Mouse (Mus musculus): Measurements from ENCODE around the gene Psmd6. TPM values are rescaled to one million over a fixed set of nuclear protein-coding genes. Genes with fewer than 3 reads are reported as not detected.
A peak's percentile ranks its signal among the peaks of the same experiment; 100 is the strongest.

Psmd6 gene
- total and polyA plus RNA-seq, 3 experiments = 129 to 307 (median 244) TPM

DNA sequence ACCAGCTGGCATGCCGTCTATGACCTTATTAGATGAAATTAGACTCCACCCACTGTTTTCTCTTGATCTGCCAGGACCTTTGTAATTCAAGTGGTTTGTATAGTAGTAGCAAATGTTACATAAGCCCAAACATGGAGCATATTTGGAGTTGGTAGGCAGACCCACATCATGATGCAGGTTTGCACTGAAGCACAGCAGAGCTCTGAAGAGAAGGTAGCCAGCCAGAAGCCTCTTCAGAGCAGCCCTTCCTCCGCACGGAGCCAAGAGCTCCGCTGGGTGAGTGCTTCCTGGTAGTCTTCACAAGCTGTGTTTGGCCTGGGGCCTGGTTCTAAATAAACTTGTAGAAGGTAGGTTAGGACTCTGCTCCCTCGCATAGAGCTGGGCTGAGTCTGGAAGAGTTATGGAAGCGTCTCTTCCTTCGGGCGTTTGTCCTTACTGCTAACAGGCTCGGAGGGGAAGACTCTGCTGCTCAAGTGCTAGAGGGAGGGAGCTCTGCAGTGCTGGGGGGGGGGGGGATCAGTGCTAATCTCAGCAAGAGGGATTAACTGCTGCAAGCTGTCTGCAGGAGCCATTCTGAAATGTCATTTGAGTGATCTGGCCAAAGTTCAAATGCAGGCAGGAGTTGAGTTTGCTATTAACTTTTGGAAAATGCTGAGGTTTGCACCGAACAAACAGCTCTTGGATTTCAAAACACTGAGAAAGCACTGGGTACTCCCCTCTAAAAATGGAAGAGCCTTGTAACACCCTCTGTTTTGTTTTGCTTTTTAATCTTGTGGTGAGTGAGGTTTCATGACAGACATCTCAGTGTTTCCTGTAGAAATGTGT lies 52.9 kb downstream of the Psmd6 start:
- peaks cover 10 to 57% of the 10 kb centered on the region in 2 experiments; a peak in 3 of 4 replicates for H3K4me1 ChIP-seq (ENCODE audit: control insufficient read depth in 1 of 2, insufficient read depth in 2 of 2)

DNA sequence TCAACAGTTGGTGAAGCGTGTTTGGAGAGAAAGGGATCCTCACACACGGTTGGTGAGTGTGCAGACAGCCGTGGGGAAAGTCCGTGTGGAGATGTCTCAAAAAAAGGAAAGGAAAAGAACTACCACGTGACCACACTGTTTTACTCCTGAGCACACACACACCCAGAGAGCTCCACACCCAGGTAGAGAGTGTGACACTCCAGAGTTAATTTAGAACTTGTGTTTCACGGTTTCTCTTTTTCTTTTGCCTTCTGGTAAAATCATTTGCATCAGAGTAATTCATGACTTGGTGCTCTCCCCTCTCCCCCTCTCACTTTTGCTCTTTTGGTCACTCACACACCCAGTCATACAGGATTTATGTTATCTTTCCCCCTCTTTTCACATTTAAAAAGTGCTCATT lies 54.5 kb downstream of the Psmd6 start:
- peak; percentile 48 for DNase-seq (ENCODE audit: extremely low read depth)
- H3K4me2 ChIP-seq (ENCODE audit: insufficient read depth, low read depth, poor library complexity, severe bottlenecking) = peak overlapping the region; percentile 16
- H3K9me3 ChIP-seq (replicated peaks; ENCODE audit: low read length) = no peaks in the 10 kb centered on the region
- peaks cover 0 to 10% of the 10 kb centered on the region in 2 experiments for H3K36me3 ChIP-seq (replicated peaks in 1 of 2; ENCODE audit: control insufficient read depth in 1 of 2, insufficient read depth in 1 of 2, low read length in 1 of 2)
- H3K4me3 ChIP-seq (replicated peaks in 1 of 3; ENCODE audit: low read depth in 2 of 3, low read length in 2 of 3, poor library complexity in 1 of 3) = peak overlapping the region in 1 of 3 experiments; percentile 34
- in situ Hi-C loops (cut with MboI; ENCODE audit: low pct_ligation_motif_present, low pct_unique_long_range_greater_than_20kb, low sequenced_read_pairs) = no loop called here
- peaks cover 10 to 61% of the 10 kb centered on the region in 2 experiments; a peak in 3 of 4 replicates for H3K4me1 ChIP-seq (ENCODE audit: control insufficient read depth in 1 of 2, insufficient read depth in 2 of 2)
- TF ChIP-seq NRF1 (IDR thresholded peaks at IDR 0.05; ENCODE audit: low read depth, low read length) = no peak
- peak; percentile 75 for TF ChIP-seq USF1 (IDR thresholded peaks at IDR 0.05; ENCODE audit: low read depth, low read length)
- 0 out of 2 replicates have a peak, but pooled peaks have one; percentile 19 for TF ChIP-seq MAZ (IDR thresholded peaks at IDR 0.05; ENCODE audit: low read depth, low read length)
- no peak for TF ChIP-seq PAX5 (IDR thresholded peaks at IDR 0.05; ENCODE audit: low read length)
- peak; percentile 73 for TF ChIP-seq USF2 (conservative IDR thresholded peaks at IDR 0.05; ENCODE audit: low read depth, low read length)
- peak; percentile 82 for TF ChIP-seq MAX (IDR thresholded peaks at IDR 0.05; ENCODE audit: low read length)
- peak; percentile 51 for TF ChIP-seq ETS1 (conservative IDR thresholded peaks at IDR 0.05; ENCODE audit: low read depth, low read length)
- no peak for TF ChIP-seq ELF1 (IDR thresholded peaks at IDR 0.05; ENCODE audit: low read depth, low read length)
- no peak for TF ChIP-seq CTCF (conservative IDR thresholded peaks at IDR 0.05 in 1 of 2, IDR thresholded peaks at IDR 0.05 in 1 of 2; ENCODE audit: low read depth in 2 of 2, low read length in 2 of 2)
- peak; percentile 82; the same call in 1 of the 2 replicates for TF ChIP-seq MEF2A (IDR thresholded peaks at IDR 0.05; ENCODE audit: borderline replicate concordance, low read depth, low read length)
- TF ChIP-seq EP300 (IDR thresholded peaks at IDR 0.05; ENCODE audit: low read length) = peak; percentile 56
- peak; percentile 77 for TF ChIP-seq BHLHE40 (IDR thresholded peaks at IDR 0.05; ENCODE audit: low read depth, low read length)
- TF ChIP-seq TCF12 (IDR thresholded peaks at IDR 0.05; ENCODE audit: low read depth, low read length) = peak; percentile 20; the same call in 1 of the 2 replicates
- TF ChIP-seq IRF4 (IDR thresholded peaks at IDR 0.05; ENCODE audit: low read depth, low read length) = peak; percentile 50; the same call in 1 of the 2 replicates
- no peaks in the 10 kb centered on the region for H3K27me3 ChIP-seq (replicated peaks)
- no peaks in the 10 kb centered on the region for H3K79me2 ChIP-seq (replicated peaks; ENCODE audit: control insufficient read depth, extremely low read depth, insufficient read depth, poor library complexity, severe bottlenecking)
- dilution Hi-C loops (cut with MboI; ENCODE audit: extremely low pct_ligation_motif_present, extremely low pct_unique_long_range_greater_than_20kb, low sequenced_read_pairs) = no loop called here
- peak overlapping the region; percentile 33; the same call in 1 of the 2 replicates for H3K27ac ChIP-seq (ENCODE audit: insufficient read depth, low read depth)
- no peak overlapping the region for H3K9ac ChIP-seq (ENCODE audit: insufficient read depth, low read depth)

More for the DNA sequence above, 52.9 kb downstream of the Psmd6 start:
- peak overlapping the region; percentile 54 for H3K9ac ChIP-seq (ENCODE audit: insufficient read depth, low read depth)
- H3K36me3 ChIP-seq (replicated peaks in 1 of 2; ENCODE audit: control insufficient read depth in 1 of 2, insufficient read depth in 1 of 2, low read length in 1 of 2) = peaks cover 0 to 20% of the 10 kb centered on the region in 2 experiments
- peak overlapping the region; percentile 87 for H3K4me2 ChIP-seq (ENCODE audit: insufficient read depth, low read depth, poor library complexity, severe bottlenecking)
- TF ChIP-seq TBP (conservative IDR thresholded peaks at IDR 0.05; ENCODE audit: low read depth, low read length) = peak; percentile 15; the same call in 1 of the 2 replicates
- no peak for TF ChIP-seq ZKSCAN1 (IDR thresholded peaks at IDR 0.05; ENCODE audit: borderline replicate concordance, low read depth, low read length)
- no peak for TF ChIP-seq ZNF384 (IDR thresholded peaks at IDR 0.05; ENCODE audit: low read depth, low read length)
- TF ChIP-seq BHLHE40 (IDR thresholded peaks at IDR 0.05; ENCODE audit: low read depth, low read length) = no peak; the same call in 1 of the 2 replicates
- peak; percentile 30; the same call in 1 of the 2 replicates for TF ChIP-seq TCF12 (IDR thresholded peaks at IDR 0.05; ENCODE audit: low read depth, low read length)
- TF ChIP-seq POLR2A (IDR thresholded peaks at IDR 0.05; ENCODE audit: low read depth, low read length) = peak; percentile 43; the same call in 1 of the 2 replicates
- TF ChIP-seq ZMIZ1 (IDR thresholded peaks at IDR 0.05; ENCODE audit: low read depth, low read length) = no peak
- TF ChIP-seq MAZ (IDR thresholded peaks at IDR 0.05; ENCODE audit: low read depth, low read length) = peak; percentile 84; the same call in 1 of the 2 replicates
- peak; percentile 34; the same call in 1 of the 2 replicates for TF ChIP-seq HCFC1 (IDR thresholded peaks at IDR 0.05; ENCODE audit: low read depth, low read length)
- no peak for TF ChIP-seq JUN (IDR thresholded peaks at IDR 0.05; ENCODE audit: insufficient read depth, low read depth, low read length)
- peak; percentile 41; the same call in 1 of the 2 replicates for TF ChIP-seq SIN3A (IDR thresholded peaks at IDR 0.05; ENCODE audit: low read length)
- no peak for TF ChIP-seq NELFE (IDR thresholded peaks at IDR 0.05; ENCODE audit: low read depth, low read length)
- TF ChIP-seq UBTF (IDR thresholded peaks at IDR 0.05; ENCODE audit: low read depth, low read length) = no peak
- TF ChIP-seq IRF4 (IDR thresholded peaks at IDR 0.05; ENCODE audit: low read depth, low read length) = 0 out of 2 replicates have a peak, but pooled peaks have one; percentile 7
- TF ChIP-seq GABPA (IDR thresholded peaks at IDR 0.05; ENCODE audit: insufficient replicate concordance, low read depth, low read length) = no peak
- no peak; the same call in 1 of the 2 replicates for TF ChIP-seq MAFK (IDR thresholded peaks at IDR 0.05; ENCODE audit: insufficient replicate concordance, low read length)
- TF ChIP-seq KAT2A (IDR thresholded peaks at IDR 0.05; ENCODE audit: insufficient replicate concordance, low read length) = no peak
- TF ChIP-seq USF2 (conservative IDR thresholded peaks at IDR 0.05; ENCODE audit: low read depth, low read length) = no peak
- TF ChIP-seq CHD2 (IDR thresholded peaks at IDR 0.05; ENCODE audit: low read length) = 0 out of 2 replicates have a peak, but pooled peaks have one; percentile 38
- TF ChIP-seq POLR2AphosphoS2 (IDR thresholded peaks at IDR 0.05; ENCODE audit: low read depth, low read length) = no peak
- TF ChIP-seq MXI1 (IDR thresholded peaks at IDR 0.05; ENCODE audit: low read depth, low read length) = 0 out of 2 replicates have a peak, but pooled peaks have one; percentile 32
- TF ChIP-seq MEF2A (IDR thresholded peaks at IDR 0.05; ENCODE audit: borderline replicate concordance, low read depth, low read length) = 0 out of 2 replicates have a peak, but pooled peaks have one; percentile 31
- no peak for TF ChIP-seq NRF1 (IDR thresholded peaks at IDR 0.05; ENCODE audit: low read depth, low read length)
- peak; percentile 58 for TF ChIP-seq ELF1 (IDR thresholded peaks at IDR 0.05; ENCODE audit: low read depth, low read length)
- DNase-seq (ENCODE audit: extremely low read depth) = peak; percentile 48
- H3K79me2 ChIP-seq (replicated peaks; ENCODE audit: control insufficient read depth, extremely low read depth, insufficient read depth, poor library complexity, severe bottlenecking) = no peaks in the 10 kb centered on the region
- in situ Hi-C loops (cut with MboI; ENCODE audit: low pct_ligation_motif_present, low pct_unique_long_range_greater_than_20kb, low sequenced_read_pairs) (no loop called here), dilution Hi-C loops (cut with MboI; ENCODE audit: extremely low pct_ligation_motif_present, extremely low pct_unique_long_range_greater_than_20kb, low sequenced_read_pairs) (no loop called here)
- H3K27ac ChIP-seq (ENCODE audit: insufficient read depth, low read depth) = peak overlapping the region; percentile 50
- peak overlapping the region; percentile 23 to 48 (median 41) for H3K4me3 ChIP-seq (replicated peaks in 1 of 3; ENCODE audit: low read depth in 2 of 3, low read length in 2 of 3, poor library complexity in 1 of 3)
- no peaks in the 10 kb centered on the region for H3K9me3 ChIP-seq (replicated peaks; ENCODE audit: low read length)
- no peaks in the 10 kb centered on the region for H3K27me3 ChIP-seq (replicated peaks)
